Mouse (Mus musculus): ENCODE data around the gene Apc2. TPM values are rescaled to one million over a fixed set of nuclear protein-coding genes. Genes with fewer than 3 reads are reported as not detected.

The Apc2 gene
- polyA plus RNA-seq, 1 experiment from 2014 or later = 8.7 TPM

DNA sequence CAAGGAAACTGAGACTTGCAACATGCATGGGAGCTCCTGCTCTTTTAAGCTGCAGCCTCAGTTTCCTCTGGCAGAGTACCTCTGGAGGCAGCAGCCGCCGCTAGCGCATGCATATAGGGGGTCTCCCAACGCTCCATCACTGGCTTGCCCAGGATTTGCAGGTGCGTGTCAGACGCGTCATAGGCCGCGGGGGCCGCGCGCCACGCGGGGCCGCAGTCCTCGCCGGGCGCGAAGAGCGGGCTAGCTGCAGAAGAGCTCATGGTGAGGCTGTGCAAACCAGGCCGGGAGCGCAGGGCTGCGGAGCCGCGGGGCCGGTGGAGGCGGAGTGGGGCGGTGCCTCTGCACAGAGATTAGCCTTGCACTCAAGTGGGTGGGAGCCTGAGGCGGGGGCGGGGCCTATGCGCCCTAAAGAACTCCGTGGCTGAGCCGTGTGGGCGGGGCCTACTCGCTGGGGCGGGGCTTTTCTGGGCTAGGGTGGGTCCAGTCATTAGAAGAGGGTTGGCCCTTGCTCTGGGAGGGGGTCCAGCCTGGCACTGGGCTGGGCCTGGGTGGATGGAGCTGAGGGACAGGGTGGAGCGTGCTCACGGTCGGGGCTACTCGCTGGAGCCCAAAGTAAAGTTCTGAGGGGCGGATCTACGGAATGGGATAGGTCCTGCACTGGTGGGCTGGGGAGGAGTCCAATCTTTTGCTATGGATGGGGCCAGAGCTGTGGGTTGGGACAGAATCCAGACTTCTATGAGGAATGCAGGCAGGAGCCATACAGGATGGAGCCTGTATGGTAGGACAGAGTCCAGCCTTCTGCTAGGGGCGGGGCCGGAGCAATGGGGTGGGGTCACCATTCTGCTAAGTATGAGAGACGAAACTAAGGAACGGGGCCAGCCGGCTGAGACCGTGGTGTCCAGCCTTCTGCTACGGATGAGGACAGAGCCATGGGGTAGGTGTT is 34.9 kb upstream of the Apc2 start, which contains the start of the genes Gamt and Dazap1:
Gamt (minus strand) TSS at position 371 of the 943 bp plus-strand sequence.
Dazap1 (plus strand) TSS at position 845 of the 943 bp plus-strand sequence.
- Histone ChIP-seq H3K4me1 (ENCODE audit: control insufficient read depth, insufficient read depth, low read length) (peaks cover 20% of the 10 kb centered on the region), H3K27me3 (ENCODE audit: control insufficient read depth, insufficient read depth, low read length) (no peaks in the 10 kb centered on the region), H3K27ac (ENCODE audit: low read length) (peak within 1 kb of the TSS; percentile 96), H3K4me2 (replicated peaks; ENCODE audit: low read depth, low read length) (peak within 1 kb of the TSS; percentile 83), H3K4me3 (ENCODE audit: low read depth, low read length) (peak within 1 kb of the TSS; percentile 32), H3K9ac (replicated peaks; ENCODE audit: low read depth, low read length) (peak within 1 kb of the TSS; percentile 41), H3K36me3 (ENCODE audit: control insufficient read depth, insufficient read depth, low read length) (peaks cover 31% of the 10 kb centered on the region), H3K9me3 (ENCODE audit: control insufficient read depth, low read depth, low read length) (no peaks in the 10 kb centered on the region)
- peak; percentile 90 for ATAC-seq (ENCODE audit: insufficient number of reproducible peaks, insufficient read depth, low FRiP score, low read depth)
- under 1% methylated on average over 49 of the region's 49 CpGs for WGBS

DNA sequence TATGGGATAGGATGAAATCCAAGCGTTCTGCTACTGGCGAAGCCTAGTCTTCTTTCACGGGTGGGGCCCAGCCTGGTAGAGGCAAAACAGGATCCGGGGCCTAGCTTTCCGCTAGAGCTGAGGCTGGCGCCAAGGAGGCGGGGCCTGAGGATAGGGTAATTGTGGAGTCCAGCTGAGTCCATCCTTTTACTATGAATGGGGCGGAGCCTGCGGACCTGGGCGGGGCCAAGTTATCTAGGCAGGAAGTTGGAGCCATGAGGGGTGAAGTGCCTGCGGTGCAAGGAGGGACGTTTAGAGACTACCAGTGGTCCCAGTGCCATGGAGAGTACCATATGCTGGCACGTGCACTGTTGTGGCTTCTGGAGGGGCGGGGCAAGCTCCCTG is 34.2 kb upstream of the Apc2 start:
- Histone ChIP-seq H3K27me3 (ENCODE audit: control insufficient read depth, insufficient read depth, low read length) (no peaks in the 10 kb centered on the region), H3K4me3 (ENCODE audit: low read depth, low read length) (peak overlapping the region; percentile 32), H3K36me3 (ENCODE audit: control insufficient read depth, insufficient read depth, low read length) (peaks cover 24% of the 10 kb centered on the region), H3K27ac (ENCODE audit: low read length) (peak overlapping the region; percentile 96), H3K9me3 (ENCODE audit: control insufficient read depth, low read depth, low read length) (no peaks in the 10 kb centered on the region), H3K9ac (replicated peaks; ENCODE audit: low read depth, low read length) (peak overlapping the region; percentile 41), H3K4me2 (replicated peaks; ENCODE audit: low read depth, low read length) (peak overlapping the region; percentile 83), H3K4me1 (ENCODE audit: control insufficient read depth, insufficient read depth, low read length) (peaks cover 26% of the 10 kb centered on the region)
- under 1% methylated on average over 14 of the region's 14 CpGs for WGBS
- peak; percentile 64 for ATAC-seq (ENCODE audit: insufficient number of reproducible peaks, insufficient read depth, low FRiP score, low read depth)

DNA sequence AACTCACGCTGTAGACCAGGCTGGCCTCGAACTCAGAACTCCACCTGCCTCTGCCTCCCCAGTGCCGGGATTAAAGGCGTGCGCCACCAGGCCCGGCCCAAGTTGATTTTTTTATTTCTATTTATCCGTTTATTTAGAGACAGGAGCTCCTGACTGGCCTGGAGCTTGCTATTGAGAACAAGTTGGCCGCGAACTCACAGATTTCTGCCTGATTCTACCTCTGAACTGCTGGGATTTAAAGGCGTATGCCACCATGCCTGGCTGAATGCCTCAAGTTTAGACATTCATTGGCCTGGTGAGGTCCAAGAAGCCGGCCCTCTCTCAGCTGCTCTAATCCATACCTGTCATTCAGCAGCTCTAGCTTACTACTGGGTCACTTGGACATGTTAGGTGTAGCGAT is 33.6 kb upstream of the Apc2 start:
- Histone ChIP-seq H3K36me3 (ENCODE audit: control insufficient read depth, insufficient read depth, low read length) (peaks cover 18% of the 10 kb centered on the region; the same call in 1 of the 2 replicates), H3K9ac (replicated peaks; ENCODE audit: low read depth, low read length) (no peak overlapping the region), H3K4me1 (ENCODE audit: control insufficient read depth, insufficient read depth, low read length) (peaks cover 31% of the 10 kb centered on the region), H3K27ac (ENCODE audit: low read length) (peak overlapping the region; percentile 96), H3K9me3 (ENCODE audit: control insufficient read depth, low read depth, low read length) (no peaks in the 10 kb centered on the region), H3K4me3 (ENCODE audit: low read depth, low read length) (peak overlapping the region; percentile 32; the same call in 1 of the 2 replicates), H3K4me2 (replicated peaks; ENCODE audit: low read depth, low read length) (peak overlapping the region; percentile 83), H3K27me3 (ENCODE audit: control insufficient read depth, insufficient read depth, low read length) (no peaks in the 10 kb centered on the region)
- 71% methylated on average over 12 of the region's 12 CpGs for WGBS
- ATAC-seq (ENCODE audit: insufficient number of reproducible peaks, insufficient read depth, low FRiP score, low read depth) = no peak

DNA sequence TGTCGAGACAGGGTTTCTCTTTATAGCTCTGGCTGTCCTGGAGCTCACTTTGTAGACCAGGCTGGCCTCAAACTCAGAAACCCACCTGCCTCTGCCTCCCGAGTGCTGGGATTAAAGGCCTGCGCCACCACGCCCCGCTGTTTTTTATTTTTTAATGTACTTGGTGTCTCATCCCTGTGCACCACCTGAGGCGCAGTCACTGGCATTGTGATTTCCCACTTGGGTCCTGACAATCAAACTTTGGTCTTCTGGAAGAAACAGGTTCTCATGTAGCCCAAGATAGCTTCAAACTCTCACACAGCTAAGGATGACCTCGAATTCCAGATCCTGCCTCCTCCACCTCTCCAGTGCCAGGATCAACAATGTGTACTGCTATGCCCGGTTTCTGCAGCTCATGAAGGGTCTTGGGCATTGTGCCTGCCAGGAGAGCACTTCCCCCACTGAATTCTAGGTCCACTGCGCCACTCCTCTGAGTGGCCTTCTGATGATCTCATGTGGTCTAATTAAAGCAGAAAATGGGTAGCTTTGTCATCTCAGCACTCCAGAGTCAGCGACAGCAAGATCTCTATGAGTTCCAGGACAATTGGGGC is 32.9 kb upstream of the Apc2 start:
- Histone ChIP-seq H3K27ac (ENCODE audit: low read length) (no peak overlapping the region), H3K27me3 (ENCODE audit: control insufficient read depth, insufficient read depth, low read length) (no peaks in the 10 kb centered on the region), H3K9me3 (ENCODE audit: control insufficient read depth, low read depth, low read length) (no peaks in the 10 kb centered on the region), H3K36me3 (ENCODE audit: control insufficient read depth, insufficient read depth, low read length) (peaks cover 19% of the 10 kb centered on the region; the same call in 1 of the 2 replicates), H3K4me3 (ENCODE audit: low read depth, low read length) (no peak overlapping the region), H3K9ac (replicated peaks; ENCODE audit: low read depth, low read length) (no peak overlapping the region), H3K4me2 (replicated peaks; ENCODE audit: low read depth, low read length) (no peak overlapping the region), H3K4me1 (ENCODE audit: control insufficient read depth, insufficient read depth, low read length) (peaks cover 38% of the 10 kb centered on the region)
- 88% methylated on average over 10 of the region's 10 CpGs for WGBS
- no peak for ATAC-seq (ENCODE audit: insufficient number of reproducible peaks, insufficient read depth, low FRiP score, low read depth)

DNA sequence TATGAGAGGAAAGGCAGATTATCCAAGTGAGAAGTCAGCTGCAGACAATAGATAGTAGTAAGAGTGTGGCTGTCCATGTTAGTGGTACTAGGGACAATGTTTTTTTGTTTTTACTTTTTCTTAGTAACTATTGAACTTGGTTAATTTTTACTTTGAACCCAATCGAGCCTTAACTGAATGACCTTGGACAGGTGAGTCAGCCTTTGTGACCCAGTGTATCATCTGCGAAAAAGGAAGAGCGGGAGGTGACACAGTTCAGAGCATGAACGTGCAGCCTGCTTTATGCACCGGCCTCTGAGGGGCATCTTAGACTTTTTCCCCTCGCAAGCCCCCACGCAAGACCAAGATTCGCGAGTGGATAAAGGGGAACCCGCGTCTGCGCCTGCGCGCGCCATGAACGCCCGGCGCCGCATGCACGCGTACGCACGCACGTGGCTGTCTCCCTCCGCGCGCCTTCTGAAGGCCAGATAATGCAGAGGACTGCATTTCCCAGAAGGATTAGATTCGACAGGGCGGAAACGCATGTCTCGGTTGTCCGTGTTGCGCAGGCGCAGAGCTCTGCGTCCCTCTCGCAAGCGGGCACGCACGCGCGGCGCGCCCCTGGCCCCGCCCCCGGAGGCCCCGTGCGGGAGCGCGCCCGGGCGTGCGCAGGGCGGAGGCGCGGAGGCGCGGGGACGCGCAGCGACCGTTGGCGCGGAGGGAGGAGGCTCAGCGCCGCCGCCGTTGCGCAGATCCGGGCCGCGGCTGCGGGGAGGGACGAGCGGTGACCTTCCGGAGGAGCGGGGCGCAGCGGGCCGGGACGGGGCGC is 31.2 kb upstream of the Apc2 start:
- H3K9ac ChIP-seq (replicated peaks; ENCODE audit: low read depth, low read length) = peak overlapping the region; percentile 91
- ATAC-seq (ENCODE audit: insufficient number of reproducible peaks, insufficient read depth, low FRiP score, low read depth) = peak; percentile 53
- peaks cover 34% of the 10 kb centered on the region for H3K4me1 ChIP-seq (ENCODE audit: control insufficient read depth, insufficient read depth, low read length)
- H3K4me3 ChIP-seq (ENCODE audit: low read depth, low read length) = peak overlapping the region; percentile 80
- H3K27me3 ChIP-seq (ENCODE audit: control insufficient read depth, insufficient read depth, low read length) = no peaks in the 10 kb centered on the region
- no peaks in the 10 kb centered on the region for H3K9me3 ChIP-seq (ENCODE audit: control insufficient read depth, low read depth, low read length)
- peak overlapping the region; percentile 81 for H3K4me2 ChIP-seq (replicated peaks; ENCODE audit: low read depth, low read length)
- peaks cover 11% of the 10 kb centered on the region; the same call in 1 of the 2 replicates for H3K36me3 ChIP-seq (ENCODE audit: control insufficient read depth, insufficient read depth, low read length)
- H3K27ac ChIP-seq (ENCODE audit: low read length) = peak overlapping the region; percentile 63
- WGBS = 1% methylated on average over 73 of the region's 81 CpGs

DNA sequence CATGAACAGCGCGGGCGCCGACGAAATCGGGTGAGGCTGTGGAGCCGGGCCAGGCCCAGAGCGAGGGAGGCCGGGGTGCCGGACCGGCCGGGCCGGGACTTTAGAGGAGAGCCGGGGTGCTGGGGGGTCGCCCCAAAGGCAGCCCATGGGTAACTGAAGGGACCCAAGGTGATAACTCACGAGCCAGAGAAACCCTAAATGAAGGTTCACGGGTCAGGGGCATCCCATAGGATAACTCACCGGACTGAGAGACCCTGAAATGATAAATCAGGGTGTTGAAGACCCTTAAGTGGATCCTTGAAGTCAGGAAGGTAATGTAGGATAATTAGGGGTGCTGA is 30.7 kb upstream of the Apc2 start:
- 2% methylated on average over 18 of the region's 18 CpGs for WGBS
- Histone ChIP-seq H3K4me3 (ENCODE audit: low read depth, low read length) (peak overlapping the region; percentile 80), H3K27me3 (ENCODE audit: control insufficient read depth, insufficient read depth, low read length) (no peaks in the 10 kb centered on the region), H3K27ac (ENCODE audit: low read length) (peak overlapping the region; percentile 63), H3K4me2 (replicated peaks; ENCODE audit: low read depth, low read length) (peak overlapping the region; percentile 81), H3K4me1 (ENCODE audit: control insufficient read depth, insufficient read depth, low read length) (peaks cover 28% of the 10 kb centered on the region), H3K36me3 (ENCODE audit: control insufficient read depth, insufficient read depth, low read length) (peaks cover 11% of the 10 kb centered on the region; the same call in 1 of the 2 replicates), H3K9ac (replicated peaks; ENCODE audit: low read depth, low read length) (peak overlapping the region; percentile 91), H3K9me3 (ENCODE audit: control insufficient read depth, low read depth, low read length) (no peaks in the 10 kb centered on the region)
- ATAC-seq (ENCODE audit: insufficient number of reproducible peaks, insufficient read depth, low FRiP score, low read depth) = no peak

DNA sequence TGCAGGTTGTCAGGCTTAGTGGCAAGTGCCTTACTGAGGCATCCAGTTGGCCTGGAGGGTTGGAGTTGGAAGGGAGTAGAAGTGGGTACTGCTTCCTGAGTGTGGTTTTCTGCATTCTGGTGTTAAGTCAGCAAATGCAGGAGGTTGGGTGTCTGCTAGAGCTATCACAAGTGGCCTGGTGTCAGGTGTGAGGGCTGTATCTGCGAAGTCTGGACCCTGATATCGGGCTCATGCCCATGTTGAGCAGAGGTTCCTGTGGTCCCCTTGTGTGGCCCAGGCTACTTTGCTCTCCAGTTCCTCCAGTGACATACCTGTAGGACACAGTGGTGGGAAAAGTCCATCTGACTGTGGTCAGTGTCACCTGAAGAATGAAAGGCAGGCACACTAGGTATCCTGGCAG is 25.7 kb upstream of the Apc2 start:
- WGBS = 83% methylated on average over 2 of the region's 2 CpGs
- H3K27me3 ChIP-seq (ENCODE audit: control insufficient read depth, insufficient read depth, low read length) = no peaks in the 10 kb centered on the region
- no peaks in the 10 kb centered on the region for H3K9me3 ChIP-seq (ENCODE audit: control insufficient read depth, low read depth, low read length)
- no peak overlapping the region for H3K4me3 ChIP-seq (ENCODE audit: low read depth, low read length)
- peaks cover 29% of the 10 kb centered on the region for H3K36me3 ChIP-seq (ENCODE audit: control insufficient read depth, insufficient read depth, low read length)
- no peak for ATAC-seq (ENCODE audit: insufficient number of reproducible peaks, insufficient read depth, low FRiP score, low read depth)
- H3K4me1 ChIP-seq (ENCODE audit: control insufficient read depth, insufficient read depth, low read length) = peaks cover 25% of the 10 kb centered on the region
- no peak overlapping the region for H3K27ac ChIP-seq (ENCODE audit: low read length)
- no peak overlapping the region for H3K9ac ChIP-seq (replicated peaks; ENCODE audit: low read depth, low read length)
- H3K4me2 ChIP-seq (replicated peaks; ENCODE audit: low read depth, low read length) = no peak overlapping the region

DNA sequence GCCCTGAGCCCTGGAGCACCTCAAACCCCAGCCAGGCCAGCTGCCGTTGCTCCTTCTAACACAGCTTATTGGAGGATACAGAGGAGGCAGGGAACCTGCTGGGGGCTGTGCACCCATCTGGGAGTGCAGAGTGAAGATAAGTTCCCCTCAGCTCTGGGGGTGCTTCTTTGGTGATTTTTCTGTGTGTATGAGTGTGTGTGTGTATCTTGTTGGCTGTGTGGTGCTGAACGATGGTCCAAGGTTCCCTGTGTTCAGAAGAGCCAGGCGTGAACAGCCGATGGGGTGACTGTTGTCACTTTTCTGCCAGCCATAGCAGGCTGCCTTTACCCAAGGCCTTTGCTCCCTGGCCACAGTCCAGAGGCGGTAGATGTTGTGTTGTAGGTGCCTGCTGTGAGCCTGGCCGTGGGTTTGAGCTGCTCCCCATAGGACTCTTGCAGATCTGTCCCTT is 25.0 kb upstream of the Apc2 start:
- Histone ChIP-seq H3K4me1 (ENCODE audit: control insufficient read depth, insufficient read depth, low read length) (peaks cover 23% of the 10 kb centered on the region), H3K36me3 (ENCODE audit: control insufficient read depth, insufficient read depth, low read length) (peaks cover 31% of the 10 kb centered on the region), H3K27ac (ENCODE audit: low read length) (no peak overlapping the region), H3K27me3 (ENCODE audit: control insufficient read depth, insufficient read depth, low read length) (no peaks in the 10 kb centered on the region), H3K9ac (replicated peaks; ENCODE audit: low read depth, low read length) (no peak overlapping the region), H3K9me3 (ENCODE audit: control insufficient read depth, low read depth, low read length) (no peaks in the 10 kb centered on the region), H3K4me2 (replicated peaks; ENCODE audit: low read depth, low read length) (no peak overlapping the region), H3K4me3 (ENCODE audit: low read depth, low read length) (no peak overlapping the region)
- ATAC-seq (ENCODE audit: insufficient number of reproducible peaks, insufficient read depth, low FRiP score, low read depth) = no peak
- WGBS = 76% methylated on average over 6 of the region's 6 CpGs
